Mouse (Mus musculus) right cerebral cortex, adult 2 months (tissue): ENCODE data around the gene Pdzk1ip1.
A peak's percentile ranks its signal among the peaks of the same experiment; 100 is the strongest.

Experiments
- DNase-seq, 2 experiments: peaks; one replicate each; pipeline ENCODE4 v3.0.0; 2021 to 2022; ENCODE audit warnings: low spot score in 2 of 2

Pdzk1ip1 gene

GRCm38 (mm10) chr4:115121608-115122007, 33.1 kb downstream of the Pdzk1ip1 start:
- DNase-seq, result no peak

- no peak for DNase-seq
These were observed 35.0 kb downstream of the Pdzk1ip1 start for GRCm38 (mm10) chr4:115123507-115123906.

- no peak for DNase-seq
These were observed 36.2 kb downstream of the Pdzk1ip1 start for GRCm38 (mm10) chr4:115124713-115125112.

- DNase-seq, result peak in 1 of 2 experiments; percentile 16
These were observed 44.6 kb downstream of the Pdzk1ip1 start for GRCm38 (mm10) chr4:115133085-115133484.

- peak; percentile 77 to 83 for DNase-seq
These were observed 45.2 kb downstream of the Pdzk1ip1 start, which contains the start of gene Cyp4x1 for GRCm38 (mm10) chr4:115133621-115134295. Gene Cyp4x1 (minus strand): TSS chr4:115134281.

GRCm38 (mm10) chr4:115134296-115134630, 45.8 kb downstream of the Pdzk1ip1 start:
- DNase-seq, result no peak
